Mouse (Mus musculus) lung, postnatal 0 days (tissue): Measurements from ENCODE around the gene Atg13.

Source experiments
- CTCF ChIP-seq: IDR thresholded peaks from 2 replicates; pipeline ENCODE4 v1.5.1; 2016; ENCODE audit warnings: antibody characterized with exemption, mild to moderate bottlenecking
- EP300 ChIP-seq: IDR thresholded peaks from 2 replicates; pipeline ENCODE4 v1.6.1; 2016; ENCODE audit warnings: antibody characterized with exemption, mild to moderate bottlenecking, control low read depth

GRCm38 (mm10) chr2:91649152-91649551, 61.2 kb downstream of the Atg13 start:
- no peak for TF ChIP-seq CTCF
- no peak for TF ChIP-seq EP300
